Mouse (Mus musculus) heart, embryonic 11.5 days (tissue): Measurements from ENCODE around the gene Ralb. TPM values are rescaled to one million over a fixed set of nuclear protein-coding genes. Genes with fewer than 3 reads are reported as not detected.

Source experiments
- ATAC-seq: fragments of 200-750 bp; cut with Nextera tagmentation; replicated peaks from 2 replicates; pipeline ENCODE4 v1.8.0; 2017; ENCODE audit warnings: moderate library complexity; ENCODE audit not compliant: insufficient number of reproducible peaks, low FRiP score, low TSS enrichment
- H3K27ac ChIP-seq: fragments of 300-500 bp; sonication (generic); 2 replicates; pipeline ENCODE4 v1.5.1; 2014; ENCODE audit warnings: mild to moderate bottlenecking, low read depth, low read length
- H3K27me3 ChIP-seq: fragments of 300-500 bp; sonication (generic); 2 replicates; pipeline ENCODE4 v1.6.1; 2014; ENCODE audit warnings: mild to moderate bottlenecking, low read length, mixed read lengths; ENCODE audit not compliant: control insufficient read depth, insufficient read depth
- H3K36me3 ChIP-seq: fragments of 300-500 bp; sonication (generic); 2 replicates; pipeline ENCODE4 v1.6.1; 2014; ENCODE audit warnings: mild to moderate bottlenecking, low read length, moderate library complexity, mixed read lengths; ENCODE audit not compliant: control insufficient read depth, insufficient read depth
- H3K4me1 ChIP-seq: fragments of 300-500 bp; sonication (generic); 2 replicates; pipeline ENCODE4 v1.6.1; 2014; ENCODE audit warnings: low read length; ENCODE audit not compliant: control insufficient read depth, insufficient read depth
- H3K4me2 ChIP-seq: fragments of 300-500 bp; sonication (generic); 2 replicates; pipeline ENCODE4 v1.6.1; 2014; ENCODE audit warnings: mild to moderate bottlenecking, moderate library complexity
- H3K4me3 ChIP-seq: fragments of 300-500 bp; sonication (generic); 2 replicates; pipeline ENCODE4 v1.5.1; 2014; ENCODE audit warnings: low read depth, low read length
- H3K9ac ChIP-seq: fragments of 300-500 bp; sonication (generic); 2 replicates; pipeline ENCODE4 v1.6.1; 2014; ENCODE audit warnings: mild to moderate bottlenecking, low read depth, low read length, moderate library complexity
- H3K9me3 ChIP-seq: fragments of 300-500 bp; sonication (generic); replicated peaks from 2 replicates; pipeline ENCODE4 v1.6.1; 2016; ENCODE audit warnings: low read length; ENCODE audit not compliant: control insufficient read depth
- WGBS: fragments of 180-500 bp; shearing (Covaris S2); extraction: QIAGEN DNeasy Blood & Tissue Kit; methylation state at CpG from one replicate; pipeline ENCODE4 v1.1.7; 2014; ENCODE audit not compliant: insufficient replicate concordance; 5-methylcytosine and 5-hydroxymethylcytosine counted together
- polyA plus RNA-seq: library from polyadenylated mRNA; unstranded; fragments of >200 nt; fragmentation: Nextera tagmentation; extraction: Ambion mirVana; gene quantifications from 2 replicates; pipeline ENCODE4 v1.2.1, GENCODE M21; 2014

Ralb gene
- polyA plus RNA-seq, 1 experiment from 2014 or later: 146 TPM

DNA sequence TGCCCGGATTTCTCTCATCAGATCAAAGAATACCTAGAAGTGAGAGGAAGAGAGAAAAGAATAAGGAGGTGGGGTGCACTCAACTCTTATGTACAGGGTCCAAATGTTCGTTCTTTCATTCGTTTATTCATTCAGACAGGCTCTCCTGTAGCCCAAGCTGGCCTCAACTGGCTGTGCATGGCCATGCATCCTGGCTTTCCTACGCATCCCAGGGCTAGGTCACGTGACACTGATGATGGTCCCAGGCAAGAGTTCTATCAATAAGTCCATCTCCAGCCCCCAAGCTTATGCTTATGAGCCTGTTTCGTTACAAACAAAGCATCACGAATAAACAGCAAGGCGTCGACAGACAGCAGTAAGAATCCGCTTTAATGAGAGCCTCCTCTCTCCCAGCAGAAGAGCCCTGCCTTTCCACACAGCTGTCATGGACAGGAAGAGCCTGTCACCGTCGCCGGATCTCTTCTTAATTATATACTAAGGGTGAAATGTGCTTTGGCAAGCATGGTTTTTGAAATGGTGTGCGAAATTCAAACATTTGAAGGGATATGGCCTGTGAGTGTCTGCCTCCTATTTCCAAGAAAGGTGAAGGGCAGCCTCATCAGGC lies 32.7 kb downstream of the Ralb start:
- Histone ChIP-seq H3K4me3 (no peak overlapping the region), H3K27ac (no peak overlapping the region), H3K4me2 (no peak overlapping the region), H3K27me3 (no peaks in the 10 kb centered on the region), H3K9ac (no peak overlapping the region), H3K4me1 (peaks cover 10% of the 10 kb centered on the region), H3K9me3 (no peaks in the 10 kb centered on the region), H3K36me3 (peaks cover 12% of the 10 kb centered on the region)
- ATAC-seq: no peak
- WGBS: 41% methylated on average over 14 of the region's 14 CpGs

DNA sequence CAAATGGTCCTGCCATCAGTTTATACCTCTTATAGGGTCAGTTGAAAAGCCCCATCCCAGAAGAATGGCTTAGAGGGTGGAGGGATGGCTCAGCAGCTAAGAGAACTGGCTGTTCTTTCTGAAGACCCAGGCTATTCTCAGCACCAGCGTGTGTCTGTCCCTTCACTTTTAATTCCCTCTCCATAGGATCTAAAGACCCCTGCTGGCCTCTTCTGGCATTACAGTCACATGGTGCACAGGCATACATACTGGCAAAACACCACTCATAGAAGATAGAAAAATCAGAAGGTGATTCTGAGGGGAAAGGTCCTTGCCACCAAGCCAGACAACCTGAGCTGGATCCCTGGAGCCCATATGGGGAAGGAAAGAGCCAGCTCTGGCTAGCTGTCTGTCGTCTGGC lies 41.2 kb downstream of the Ralb start:
- Histone ChIP-seq H3K9me3 (no peaks in the 10 kb centered on the region), H3K4me1 (no peaks in the 10 kb centered on the region), H3K9ac (no peak overlapping the region), H3K4me2 (no peak overlapping the region), H3K4me3 (no peak overlapping the region), H3K27ac (no peak overlapping the region), H3K27me3 (no peaks in the 10 kb centered on the region), H3K36me3 (0 out of 2 replicates have a peak, but pooled peaks cover 2% of the 10 kb centered on the region)
- no peak for ATAC-seq
- WGBS: 42% methylated on average over 2 of the region's 2 CpGs

DNA sequence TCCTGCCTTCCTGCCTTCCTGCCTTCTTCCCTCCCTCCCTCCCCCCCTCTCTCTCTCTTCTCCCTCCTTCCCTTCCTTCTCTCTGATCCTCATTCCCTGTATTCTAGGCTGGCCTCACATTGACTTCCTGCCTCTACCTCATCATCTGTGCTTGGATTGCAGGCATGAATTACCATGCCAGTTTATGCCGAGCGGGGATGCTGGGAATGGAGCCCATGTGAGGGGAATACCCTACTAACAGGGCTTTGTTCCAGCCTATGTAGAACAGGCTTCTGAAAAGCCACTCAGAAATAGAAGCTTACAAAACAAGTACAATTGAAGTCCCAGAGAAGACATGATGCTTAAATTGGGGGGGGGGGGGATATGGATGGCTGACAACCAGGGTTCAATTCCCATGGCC lies 44.5 kb downstream of the Ralb start:
- WGBS: 81% methylated on average over 2 of the region's 2 CpGs

GRCm38 (mm10) chr1:119457993-119458605 lies 46.5 kb downstream of the Ralb start:
- ATAC-seq: no peak
- Histone ChIP-seq H3K27ac (no peak overlapping the region), H3K4me2 (no peak overlapping the region), H3K4me3 (no peak overlapping the region), H3K27me3 (peaks cover 3% of the 10 kb centered on the region; the same call in 1 of the 2 replicates), H3K4me1 (no peaks in the 10 kb centered on the region), H3K9ac (no peak overlapping the region), H3K9me3 (no peaks in the 10 kb centered on the region), H3K36me3 (no peaks in the 10 kb centered on the region)
- WGBS: 12% methylated on average over 10 of the region's 10 CpGs

More for the DNA sequence above, 44.5 kb downstream of the Ralb start:
- Histone ChIP-seq H3K9me3 (no peaks in the 10 kb centered on the region), H3K36me3 (no peaks in the 10 kb centered on the region), H3K4me2 (no peak overlapping the region), H3K27ac (no peak overlapping the region), H3K27me3 (peaks cover 3% of the 10 kb centered on the region; the same call in 1 of the 2 replicates), H3K9ac (no peak overlapping the region), H3K4me1 (no peaks in the 10 kb centered on the region), H3K4me3 (no peak overlapping the region)
- no peak for ATAC-seq

DNA sequence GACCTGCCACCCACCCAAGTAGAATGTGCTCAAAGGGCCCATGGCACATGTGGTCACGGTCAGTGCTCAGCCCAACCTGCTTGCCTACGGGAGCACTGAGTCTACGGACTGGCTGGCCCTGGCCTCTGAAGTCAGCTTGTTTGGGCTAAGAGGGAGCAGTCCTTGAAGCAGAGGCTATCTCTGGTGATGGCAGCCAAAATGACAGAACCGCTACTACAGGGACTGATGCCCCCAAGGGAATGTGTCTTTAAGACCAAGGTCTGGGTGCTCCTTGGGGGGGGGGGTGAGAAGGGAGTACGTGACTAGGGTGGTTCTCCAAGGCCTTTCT lies 47.1 kb downstream of the Ralb start:
- no peak overlapping the region for H3K9ac ChIP-seq

GRCm38 (mm10) chr1:119456671-119457527 lies 47.7 kb downstream of the Ralb start:
- Histone ChIP-seq H3K27me3 (peaks cover 3% of the 10 kb centered on the region; the same call in 1 of the 2 replicates), H3K4me3 (no peak overlapping the region), H3K4me1 (no peaks in the 10 kb centered on the region), H3K4me2 (peak overlapping the region; percentile 49), H3K9ac (no peak overlapping the region), H3K36me3 (no peaks in the 10 kb centered on the region), H3K9me3 (no peaks in the 10 kb centered on the region), H3K27ac (no peak overlapping the region)
- WGBS: 31% methylated on average over 19 of the region's 19 CpGs
- no peak for ATAC-seq

More for the DNA sequence above, 47.1 kb downstream of the Ralb start:
- no peak overlapping the region for H3K27ac ChIP-seq
- no peaks in the 10 kb centered on the region for H3K9me3 ChIP-seq
- no peak for ATAC-seq
- no peaks in the 10 kb centered on the region for H3K36me3 ChIP-seq
- peak overlapping the region; percentile 49 for H3K4me2 ChIP-seq
- WGBS: 33% methylated on average over 5 of the region's 5 CpGs
- H3K4me1 ChIP-seq: no peaks in the 10 kb centered on the region
- peaks cover 3% of the 10 kb centered on the region; the same call in 1 of the 2 replicates for H3K27me3 ChIP-seq
- no peak overlapping the region for H3K4me3 ChIP-seq

GRCm38 (mm10) chr1:119453731-119454130 lies 50.9 kb downstream of the Ralb start:
- no peak for ATAC-seq
- 50% methylated on average over 4 of the region's 4 CpGs for WGBS
- Histone ChIP-seq H3K4me3 (no peak overlapping the region), H3K27me3 (peaks cover 3% of the 10 kb centered on the region; the same call in 1 of the 2 replicates), H3K9ac (no peak overlapping the region), H3K9me3 (no peaks in the 10 kb centered on the region), H3K4me2 (no peak overlapping the region), H3K27ac (no peak overlapping the region), H3K36me3 (no peaks in the 10 kb centered on the region), H3K4me1 (no peaks in the 10 kb centered on the region)

GRCm38 (mm10) chr1:119451417-119451816 lies 53.2 kb downstream of the Ralb start:
- Histone ChIP-seq H3K4me2 (no peak overlapping the region), H3K4me3 (no peak overlapping the region), H3K9me3 (no peaks in the 10 kb centered on the region), H3K9ac (no peak overlapping the region), H3K36me3 (no peaks in the 10 kb centered on the region), H3K27ac (no peak overlapping the region), H3K4me1 (0 out of 2 replicates have a peak, but pooled peaks cover 2% of the 10 kb centered on the region), H3K27me3 (peaks cover 5% of the 10 kb centered on the region; the same call in 1 of the 2 replicates)
- no peak for ATAC-seq
- 68% methylated on average over 10 of the region's 10 CpGs for WGBS
